Mouse (Mus musculus) forebrain, embryonic 16.5 days (tissue): ENCODE data around the gene Gm7075. TPM values are rescaled to one million over a fixed set of nuclear protein-coding genes. Genes with fewer than 3 reads are reported as not detected.
"Not testable (repeated sequence)": the region's sequence is repeated elsewhere in the genome, so short reads cannot be mapped to it uniquely, and the experiment has no call there.

ENCODE experiments used
- ATAC-seq: fragments of 200-750 bp; cut with Nextera tagmentation; 2 replicates; pipeline ENCODE4 v1.8.0; 2017; ENCODE audit warnings: mild to moderate bottlenecking, moderate library complexity
- H3K27ac ChIP-seq: fragments of 300-500 bp; sonication (generic); 2 replicates; pipeline ENCODE4 v1.5.1; 2014; ENCODE audit warnings: low read length, control low read depth
- H3K27me3 ChIP-seq: fragments of 300-500 bp; sonication (generic); replicated peaks from 2 replicates; pipeline ENCODE4 v1.6.1; 2014; ENCODE audit warnings: low read length; ENCODE audit not compliant: control insufficient read depth, insufficient read depth
- H3K36me3 ChIP-seq: fragments of 300-500 bp; sonication (generic); 2 replicates; pipeline ENCODE4 v1.6.1; 2014; ENCODE audit not compliant: control insufficient read depth, insufficient read depth
- H3K4me1 ChIP-seq: fragments of 300-500 bp; sonication (generic); replicated peaks from 2 replicates; pipeline ENCODE4 v1.6.1; 2014; ENCODE audit warnings: low read length; ENCODE audit not compliant: control insufficient read depth, insufficient read depth
- H3K4me2 ChIP-seq: fragments of 300-500 bp; sonication (generic); 2 replicates; pipeline ENCODE4 v1.6.1; 2014; ENCODE audit warnings: mild to moderate bottlenecking, low read length, control low read depth
- H3K4me3 ChIP-seq: fragments of 300-500 bp; sonication (generic); replicated peaks from 2 replicates; pipeline ENCODE4 v1.5.1; 2014; ENCODE audit warnings: mild to moderate bottlenecking, low read length, control low read depth
- H3K9ac ChIP-seq: fragments of 300-500 bp; sonication (generic); replicated peaks from 2 replicates; pipeline ENCODE4 v1.6.1; 2014; ENCODE audit warnings: low read depth, low read length, control low read depth
- H3K9me3 ChIP-seq: fragments of 300-500 bp; sonication (generic); 2 replicates; pipeline ENCODE4 v1.6.1; 2016; ENCODE audit warnings: low read length; ENCODE audit not compliant: control insufficient read depth
- WGBS: fragments of 180-500 bp; shearing (Covaris S2); extraction: QIAGEN DNeasy Blood & Tissue Kit; methylation state at CpG from one replicate; pipeline ENCODE4 v1.1.7; 2014; 5-methylcytosine and 5-hydroxymethylcytosine counted together
- polyA plus RNA-seq: library from polyadenylated mRNA; unstranded; fragments of >200 nt; fragmentation: Nextera tagmentation; extraction: Ambion mirVana; gene quantifications from 2 replicates; pipeline ENCODE4 v1.2.1, GENCODE M21; 2015

Gene Gm7075
- polyA plus RNA-seq, 1 experiment from 2014 or later: not detected

DNA sequence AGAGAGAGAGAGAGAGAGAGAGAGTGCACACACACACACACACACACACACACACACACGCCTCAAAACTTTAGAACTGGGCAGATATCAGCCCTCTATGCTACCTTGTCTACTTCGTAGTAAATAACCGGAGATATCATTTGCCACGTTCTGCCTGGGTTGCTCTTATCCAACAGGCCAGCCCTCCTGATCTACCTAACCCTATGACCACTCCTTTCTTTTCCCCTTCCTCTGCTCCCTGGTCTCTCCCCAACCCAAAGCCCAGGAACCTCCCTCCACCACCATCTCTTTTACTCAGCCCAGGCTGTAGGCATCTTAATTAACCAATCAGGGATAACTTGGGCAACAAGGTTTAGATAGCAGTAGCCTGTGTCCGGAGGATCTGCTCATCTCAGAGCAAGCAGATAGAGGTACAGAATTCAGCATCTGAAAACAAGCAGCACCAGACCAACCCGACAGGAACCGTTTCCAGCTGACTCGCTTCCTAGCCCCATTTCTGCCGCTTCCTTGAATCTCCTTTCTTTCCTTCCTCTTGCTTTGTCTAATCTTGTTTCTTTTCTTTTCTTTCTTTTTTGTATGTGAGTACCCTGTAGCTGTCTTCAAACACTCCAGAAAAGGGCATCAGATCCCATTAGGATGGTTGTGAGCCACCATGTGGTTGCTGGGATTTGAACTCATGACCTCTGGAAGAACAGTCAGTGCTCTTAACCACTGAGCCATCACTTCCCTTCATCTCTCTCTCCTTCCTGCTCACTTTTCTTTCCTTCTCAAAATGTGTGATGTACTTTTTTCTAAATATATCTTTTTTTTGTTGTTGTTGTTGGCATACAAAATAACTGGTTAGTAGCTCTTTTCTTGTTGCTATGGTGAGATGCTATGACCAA is 2.2 kb upstream of the Gm7075 start:
- H3K4me3 ChIP-seq: no peak overlapping the region

DNA sequence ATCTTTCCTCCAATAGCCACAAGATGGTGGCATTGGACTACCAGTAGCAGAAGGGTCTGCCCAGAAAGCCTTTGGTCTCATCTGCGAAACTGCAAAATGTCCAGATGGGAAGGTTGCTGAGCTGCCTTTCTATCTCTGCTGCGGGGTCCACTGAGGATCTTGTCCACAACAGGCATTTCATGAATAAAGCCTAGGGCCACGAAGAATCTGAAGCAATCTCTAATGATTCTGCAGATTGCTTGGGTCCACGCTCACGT is 1.1 kb upstream of the Gm7075 start:
- Histone ChIP-seq H3K4me2 (no peak overlapping the region), H3K4me3 (no peak overlapping the region), H3K9ac (no peak overlapping the region), H3K9me3 (no peaks in the 10 kb centered on the region), H3K27me3 (no peaks in the 10 kb centered on the region), H3K27ac (no peak overlapping the region), H3K4me1 (no peaks in the 10 kb centered on the region), H3K36me3 (no peaks in the 10 kb centered on the region)
- 85% methylated on average over 5 of the region's 5 CpGs for WGBS
- no peak for ATAC-seq

More for the DNA sequence above, 2.2 kb upstream of the Gm7075 start:
- H3K4me2 ChIP-seq: no peak overlapping the region
- ATAC-seq: no peak
- no peak overlapping the region for H3K9ac ChIP-seq
- H3K36me3 ChIP-seq: no peaks in the 10 kb centered on the region
- peaks cover 3% of the 10 kb centered on the region; the same call in 1 of the 2 replicates for H3K4me1 ChIP-seq
- 83% methylated on average over 9 of the region's 9 CpGs for WGBS
- H3K27ac ChIP-seq: no peak overlapping the region
- H3K9me3 ChIP-seq: no peaks in the 10 kb centered on the region
- no peaks in the 10 kb centered on the region for H3K27me3 ChIP-seq

DNA sequence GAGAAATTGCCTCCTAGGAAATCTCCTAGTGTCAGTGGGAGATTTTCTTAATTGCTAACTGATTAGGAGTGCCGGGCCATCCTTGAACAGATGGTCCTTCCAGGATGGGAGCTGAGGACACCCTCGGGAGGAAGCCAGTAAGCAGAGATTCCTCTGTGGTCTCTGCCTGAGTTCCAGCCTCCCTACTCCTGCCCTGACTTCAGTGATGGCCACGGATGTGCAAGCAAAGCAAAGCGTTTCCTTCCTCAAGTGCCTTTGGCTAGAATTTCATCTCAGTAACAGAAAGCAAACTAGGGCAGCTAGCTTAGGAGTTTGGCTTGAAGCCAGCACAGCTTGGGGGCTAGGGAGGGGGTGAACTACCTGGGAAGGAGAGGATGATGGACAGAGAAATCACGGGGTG is 4.5 kb downstream of the Gm7075 start:
- Histone ChIP-seq H3K36me3 (no peaks in the 10 kb centered on the region), H3K4me3 (no peak overlapping the region), H3K4me2 (no peak overlapping the region), H3K9ac (no peak overlapping the region), H3K27me3 (no peaks in the 10 kb centered on the region), H3K9me3 (no peaks in the 10 kb centered on the region), H3K4me1 (no peaks in the 10 kb centered on the region), H3K27ac (no peak overlapping the region)
- WGBS: 65% methylated on average over 5 of the region's 5 CpGs
- ATAC-seq: no peak

DNA sequence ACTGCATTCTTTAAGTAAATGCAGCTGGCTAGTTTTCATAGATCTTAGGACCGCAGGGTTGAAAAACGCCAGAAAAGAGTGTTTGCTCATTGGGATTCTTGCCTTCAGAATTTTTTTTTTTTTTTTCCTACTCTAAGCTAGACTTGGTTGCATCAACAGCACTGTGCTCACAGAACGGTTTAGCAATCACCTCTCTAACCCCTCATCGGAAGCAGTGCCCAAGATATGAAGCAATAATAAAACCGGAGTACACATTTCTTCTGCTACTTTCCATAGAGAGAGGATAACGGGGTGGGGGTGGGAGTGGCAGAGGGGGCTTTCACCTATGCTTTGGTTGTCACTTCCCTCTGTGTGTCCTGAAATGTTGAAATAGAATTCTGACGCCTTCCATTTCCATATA is 5.7 kb downstream of the Gm7075 start:
- no peak for ATAC-seq
- Histone ChIP-seq H3K27ac (no peak overlapping the region), H3K4me1 (no peaks in the 10 kb centered on the region), H3K9ac (no peak overlapping the region), H3K27me3 (no peaks in the 10 kb centered on the region), H3K36me3 (no peaks in the 10 kb centered on the region), H3K4me3 (no peak overlapping the region), H3K4me2 (no peak overlapping the region), H3K9me3 (no peaks in the 10 kb centered on the region)
- 72% methylated on average over 7 of the region's 7 CpGs for WGBS

DNA sequence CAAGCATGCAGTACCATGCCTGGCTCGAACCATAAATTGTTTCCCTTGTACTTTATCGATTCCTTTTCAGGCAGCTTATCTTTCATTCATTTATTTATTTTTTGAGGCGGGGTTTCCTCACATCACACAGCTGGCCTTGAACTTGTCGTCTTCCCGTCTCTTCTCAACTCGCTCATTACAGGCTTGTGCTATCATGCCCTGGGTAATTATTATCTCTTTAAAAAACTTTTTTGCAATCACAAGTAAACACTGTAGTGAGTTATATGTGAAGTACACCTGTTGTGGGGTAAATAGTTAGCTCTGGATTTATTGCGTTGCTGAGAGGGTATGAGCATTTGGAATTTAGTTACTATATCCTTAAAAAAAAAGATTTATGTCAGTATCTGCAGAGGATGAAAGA is 6.3 kb downstream of the Gm7075 start:
- Histone ChIP-seq H3K27ac (no peak overlapping the region), H3K9me3 (no peaks in the 10 kb centered on the region), H3K4me2 (no peak overlapping the region), H3K27me3 (no peaks in the 10 kb centered on the region), H3K36me3 (no peaks in the 10 kb centered on the region), H3K9ac (no peak overlapping the region), H3K4me3 (no peak overlapping the region), H3K4me1 (no peaks in the 10 kb centered on the region; the same call in 1 of the 2 replicates)
- 83% methylated on average over 7 of the region's 7 CpGs for WGBS
- no peak for ATAC-seq

DNA sequence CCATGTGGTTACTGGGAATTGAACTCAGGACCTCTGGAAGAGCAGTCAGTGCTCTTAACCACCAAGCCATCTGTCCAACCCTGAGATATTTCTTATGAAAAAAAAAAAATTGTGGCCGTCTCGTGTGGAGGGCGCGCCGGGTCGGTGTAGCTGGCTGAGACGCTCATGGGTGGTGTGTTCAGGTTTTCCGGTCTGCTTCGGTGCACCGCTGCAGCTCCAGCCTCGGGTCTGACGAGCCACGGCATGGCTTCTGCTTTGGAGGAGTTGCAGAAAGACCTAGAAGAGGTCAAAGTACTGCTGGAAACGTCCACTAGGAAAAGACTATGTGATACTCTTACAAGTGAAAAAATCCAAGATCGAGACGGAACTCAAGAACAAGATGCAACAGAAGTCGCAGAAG is 8.8 kb downstream of the Gm7075 start:
- Histone ChIP-seq H3K4me3 (no peak overlapping the region), H3K9ac (no peak overlapping the region), H3K9me3 (no peaks in the 10 kb centered on the region), H3K4me1 (no peaks in the 10 kb centered on the region; the same call in 1 of the 2 replicates), H3K27me3 (no peaks in the 10 kb centered on the region), H3K27ac (no peak overlapping the region), H3K4me2 (no peak overlapping the region), H3K36me3 (no peaks in the 10 kb centered on the region)
- ATAC-seq: no peak
- 88% methylated on average over 17 of the region's 17 CpGs for WGBS

DNA sequence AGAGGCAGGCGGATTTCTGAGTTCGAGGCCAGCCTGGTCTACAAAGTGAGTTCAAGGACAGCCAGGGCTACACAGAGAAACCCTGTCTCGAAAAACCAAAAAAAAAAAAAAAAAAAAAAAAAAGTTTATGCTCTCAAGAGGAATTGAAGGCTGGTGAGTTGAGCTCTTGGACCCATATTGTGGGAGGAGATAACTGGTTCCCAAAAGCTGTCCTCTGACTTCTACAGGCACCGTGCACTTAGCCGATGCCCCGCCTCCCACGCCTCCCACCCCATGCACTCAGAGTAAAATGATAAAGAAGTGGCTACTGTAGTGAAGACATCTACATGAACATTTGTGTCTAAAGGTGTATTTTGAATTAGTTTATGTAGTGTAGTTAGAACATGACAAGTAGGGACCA is 9.9 kb downstream of the Gm7075 start:
- not testable (repeated sequence) for ATAC-seq, H3K27me3 ChIP-seq, H3K4me1 ChIP-seq, H3K4me2 ChIP-seq, H3K4me3 ChIP-seq, H3K9ac ChIP-seq, H3K9me3 ChIP-seq, H3K27ac ChIP-seq, H3K36me3 ChIP-seq
- WGBS: 93% methylated on average over 6 of the region's 7 CpGs

DNA sequence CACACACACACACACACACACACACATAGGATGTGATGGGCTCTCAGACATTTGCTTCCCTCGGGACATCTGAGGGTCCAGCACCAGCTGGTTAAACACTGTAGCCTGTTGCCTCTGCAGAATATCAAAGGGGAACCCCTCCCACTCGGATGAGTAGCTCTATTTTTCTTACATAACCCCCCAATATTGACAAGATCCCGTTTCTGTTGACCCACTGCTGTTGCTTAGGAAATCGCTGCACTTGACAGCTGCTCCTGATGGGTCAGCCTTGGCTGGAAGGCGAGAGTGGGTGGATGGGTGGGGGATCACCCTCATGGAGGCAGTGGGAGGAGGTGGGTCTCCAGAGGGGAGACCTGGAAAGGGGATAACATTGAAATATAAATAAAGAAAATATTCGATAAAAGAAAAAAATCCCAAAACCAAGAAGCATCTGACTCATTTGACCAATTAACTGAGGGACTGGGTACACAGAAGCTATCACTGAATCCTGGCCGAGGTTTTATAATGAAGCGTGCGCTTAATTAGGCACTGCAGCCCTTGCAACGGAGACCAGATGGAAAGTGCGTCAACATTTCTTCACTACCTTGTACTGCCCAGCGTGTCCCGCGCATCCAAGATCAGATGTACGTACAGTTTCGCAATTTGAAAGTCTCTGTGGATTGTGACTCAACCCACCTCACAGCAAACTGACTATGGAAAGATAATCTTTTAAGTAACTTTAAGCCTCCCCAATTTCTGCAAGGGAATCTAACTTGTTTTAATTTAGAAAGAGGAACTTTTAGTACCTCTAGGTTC is 11.2 kb downstream of the Gm7075 start:
- H3K9ac ChIP-seq: no peak overlapping the region
- WGBS: 43% methylated on average over 16 of the region's 16 CpGs
- H3K4me3 ChIP-seq: no peak overlapping the region
- no peaks in the 10 kb centered on the region; the same call in 1 of the 2 replicates for H3K4me1 ChIP-seq
- H3K36me3 ChIP-seq: no peaks in the 10 kb centered on the region
- no peak overlapping the region for H3K27ac ChIP-seq
- H3K27me3 ChIP-seq: no peaks in the 10 kb centered on the region
- no peak overlapping the region for H3K4me2 ChIP-seq
- ATAC-seq: no peak
- H3K9me3 ChIP-seq: no peaks in the 10 kb centered on the region

DNA sequence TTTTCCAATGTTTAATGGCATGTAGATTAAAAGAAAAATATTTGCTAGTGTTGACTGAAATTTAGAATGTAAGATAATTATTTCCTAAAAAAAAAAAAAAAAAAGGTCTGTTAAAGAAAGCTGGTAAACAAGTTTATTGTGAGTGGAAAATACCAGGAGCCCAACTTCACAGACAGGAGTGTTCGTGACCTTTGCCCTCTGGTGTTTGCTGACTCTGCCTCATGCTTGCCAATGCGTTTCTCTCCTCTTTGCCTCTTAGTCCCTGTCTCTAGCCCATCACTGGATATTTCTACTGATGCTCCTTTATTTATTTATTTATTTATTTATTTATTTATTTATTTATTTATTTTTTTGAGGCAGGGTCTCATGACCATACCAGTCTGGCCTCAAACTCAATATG is 18.0 kb downstream of the Gm7075 start:
- Histone ChIP-seq H3K4me2 (no peak overlapping the region), H3K27me3 (no peaks in the 10 kb centered on the region), H3K36me3 (no peaks in the 10 kb centered on the region), H3K9ac (no peak overlapping the region), H3K4me3 (no peak overlapping the region), H3K9me3 (no peaks in the 10 kb centered on the region), H3K27ac (no peak overlapping the region), H3K4me1 (no peaks in the 10 kb centered on the region)
- 85% methylated on average over 2 of the region's 2 CpGs for WGBS
- no peak for ATAC-seq
